Mouse (Mus musculus) CH12.LX (cell line): ENCODE data around the gene Fndc9. TPM values are rescaled to one million over a fixed set of nuclear protein-coding genes. Genes with fewer than 3 reads are reported as not detected.

ENCODE experiments used
- DNase-seq: peaks from one replicate; pipeline ENCODE4 v3.0.0-alpha.2; 2013; ENCODE audit errors: extremely low read depth
- H3K27ac ChIP-seq: 2 replicates; pipeline ENCODE4 v1.5.1; 2012; ENCODE audit warnings: low read depth, mild to moderate bottlenecking, control low read depth, moderate library complexity; ENCODE audit not compliant: insufficient read depth
- H3K27me3 ChIP-seq: replicated peaks from 2 replicates; pipeline ENCODE3; 2012; ENCODE audit warnings: inconsistent platforms
- H3K36me3 ChIP-seq, 2 experiments: replicated peaks in 1 of 2; 2 replicates each; pipeline versions ENCODE3 to v1.6.1; 2012; ENCODE audit warnings: inconsistent platforms in 1 of 2, low read length in 1 of 2, mild to moderate bottlenecking in 1 of 2, mixed read lengths in 1 of 2, moderate library complexity in 1 of 2; ENCODE audit not compliant: control insufficient read depth in 1 of 2, insufficient read depth in 1 of 2
- H3K4me1 ChIP-seq, 2 experiments: 2 replicates each; pipeline ENCODE4 v1.6.1; 2012; ENCODE audit warnings: inconsistent platforms in 1 of 2, moderate library complexity in 1 of 2; ENCODE audit not compliant: insufficient read depth in 2 of 2, control insufficient read depth in 1 of 2
- H3K4me2 ChIP-seq: 2 replicates; pipeline ENCODE4 v1.6.1; 2012; ENCODE audit warnings: low read depth, mild to moderate bottlenecking, control low read depth; ENCODE audit not compliant: poor library complexity, insufficient read depth, severe bottlenecking
- H3K4me3 ChIP-seq, 3 experiments: fragments of 150-350 bp in 1 of 3; sonication (generic) in 1 of 3; replicated peaks in 1 of 3; 2 replicates each; pipeline versions ENCODE3 to v1.5.1; 2011 to 2012; ENCODE audit warnings: low read depth in 2 of 3, low read length in 2 of 3, mild to moderate bottlenecking in 2 of 3, moderate library complexity in 2 of 3, control low read depth in 1 of 3, improper control_type of control experiment in 1 of 3, inconsistent platforms in 1 of 3, mixed read lengths in 1 of 3; ENCODE audit not compliant: poor library complexity in 1 of 3
- H3K79me2 ChIP-seq: replicated peaks from 2 replicates; pipeline ENCODE4 v1.6.1; 2012; ENCODE audit warnings: mild to moderate bottlenecking, moderate library complexity; ENCODE audit not compliant: control insufficient read depth, poor library complexity, insufficient read depth, severe bottlenecking; ENCODE audit errors: extremely low read depth
- H3K9ac ChIP-seq: 2 replicates; pipeline ENCODE4 v1.6.1; 2012; ENCODE audit warnings: low read depth, mild to moderate bottlenecking, control low read depth, moderate library complexity; ENCODE audit not compliant: insufficient read depth
- H3K9me3 ChIP-seq: replicated peaks from 2 replicates; pipeline ENCODE3; 2012; ENCODE audit warnings: low read length, inconsistent platforms, mixed read lengths
- CTCF ChIP-seq, 2 experiments: IDR thresholded peaks in 1 of 2; conservative IDR thresholded peaks in 1 of 2; 2 replicates each; pipeline ENCODE4 v1.5.1; 2011 to 2012; ENCODE audit warnings: low read depth in 2 of 2, low read length in 2 of 2, improper control_type of control experiment in 1 of 2, inconsistent platforms in 1 of 2, mild to moderate bottlenecking in 1 of 2, moderate library complexity in 1 of 2
- E2F4 ChIP-seq: IDR thresholded peaks from 2 replicates; pipeline ENCODE4 v1.6.1; 2011; ENCODE audit warnings: low read depth, low read length, improper control_type of control experiment; ENCODE audit not compliant: insufficient replicate concordance
- ELF1 ChIP-seq: IDR thresholded peaks from 2 replicates; pipeline ENCODE4 v1.6.1; 2014; ENCODE audit warnings: low read depth, mild to moderate bottlenecking, inconsistent platforms, low read length, improper control_type of control experiment
- IRF4 ChIP-seq: IDR thresholded peaks from 2 replicates; pipeline ENCODE4 v1.6.1; 2014; ENCODE audit warnings: low read depth, mild to moderate bottlenecking, inconsistent platforms, low read length, improper control_type of control experiment
- JUND ChIP-seq: conservative IDR thresholded peaks from 2 replicates; pipeline ENCODE4 v1.6.1; 2011; ENCODE audit warnings: low read depth, low read length, improper control_type of control experiment
- MXI1 ChIP-seq: IDR thresholded peaks from 2 replicates; pipeline ENCODE4 v1.6.1; 2011; ENCODE audit warnings: mild to moderate bottlenecking, low read depth, low read length, improper control_type of control experiment
- MYC ChIP-seq: IDR thresholded peaks from 2 replicates; pipeline ENCODE4 v1.6.1; 2011; ENCODE audit warnings: low read depth, mild to moderate bottlenecking, improper control_type of control experiment, low read length
- NRF1 ChIP-seq: IDR thresholded peaks from 2 replicates; pipeline ENCODE4 v1.6.1; 2014; ENCODE audit warnings: low read depth, mild to moderate bottlenecking, inconsistent platforms, low read length, improper control_type of control experiment, moderate library complexity
- PAX5 ChIP-seq: IDR thresholded peaks from 2 replicates; pipeline ENCODE4 v1.6.1; 2012; ENCODE audit warnings: low read length, inconsistent platforms, mixed read lengths
- RAD21 ChIP-seq: IDR thresholded peaks from 2 replicates; pipeline ENCODE4 v1.6.1; 2011; ENCODE audit warnings: low read depth, mild to moderate bottlenecking, low read length, improper control_type of control experiment, moderate library complexity
- SMC3 ChIP-seq: IDR thresholded peaks from 2 replicates; pipeline ENCODE4 v1.6.1; 2011; ENCODE audit warnings: low read depth, low read length, improper control_type of control experiment
- USF1 ChIP-seq: IDR thresholded peaks from 2 replicates; pipeline ENCODE4 v1.6.1; 2014; ENCODE audit warnings: low read depth, mild to moderate bottlenecking, inconsistent platforms, low read length, improper control_type of control experiment
- USF2 ChIP-seq: conservative IDR thresholded peaks from 2 replicates; pipeline ENCODE4 v1.6.1; 2011; ENCODE audit warnings: low read depth, low read length, improper control_type of control experiment
- ZC3H11A ChIP-seq: IDR thresholded peaks from 2 replicates; pipeline ENCODE4 v1.6.1; 2012; ENCODE audit warnings: low read depth, mild to moderate bottlenecking, inconsistent platforms, low read length, improper control_type of control experiment
- dilution Hi-C: fragments of 300-500 bp; cut with MboI; formaldehyde crosslinking; loops from 2 replicates; pipeline ENCODE4 v1.14.3; 2020; ENCODE audit warnings: low sequenced_read_pairs; ENCODE audit not compliant: extremely low pct_unique_long_range_greater_than_20kb, extremely low pct_ligation_motif_present
- in situ Hi-C: fragments of 300-500 bp; cut with MboI; formaldehyde crosslinking; loops from 3 replicates; pipeline ENCODE4 v1.14.3; 2019; ENCODE audit warnings: low sequenced_read_pairs, low pct_ligation_motif_present, low pct_unique_long_range_greater_than_20kb, mixed read lengths
- polyA plus RNA-seq: library from polyadenylated mRNA; unstranded; fragments of >175 nt; gene quantifications from 2 replicates; pipeline ENCODE4 v1.2.1, GENCODE M21; 2012; ENCODE audit warnings: low read depth; ENCODE audit not compliant: insufficient read length
- total RNA-seq, 2 experiments: library from RNA; depleted of rRNA; stranded (reverse); fragments of 300-350 nt in 1 of 2; fragments of >200 nt in 1 of 2; gene quantifications; 2 replicates each; pipeline ENCODE4 v1.2.3; 2012 to 2014

Gene Fndc9
- total and polyA plus RNA-seq, 3 experiments = 3.9 to 12.1 TPM; not detected in 1

DNA sequence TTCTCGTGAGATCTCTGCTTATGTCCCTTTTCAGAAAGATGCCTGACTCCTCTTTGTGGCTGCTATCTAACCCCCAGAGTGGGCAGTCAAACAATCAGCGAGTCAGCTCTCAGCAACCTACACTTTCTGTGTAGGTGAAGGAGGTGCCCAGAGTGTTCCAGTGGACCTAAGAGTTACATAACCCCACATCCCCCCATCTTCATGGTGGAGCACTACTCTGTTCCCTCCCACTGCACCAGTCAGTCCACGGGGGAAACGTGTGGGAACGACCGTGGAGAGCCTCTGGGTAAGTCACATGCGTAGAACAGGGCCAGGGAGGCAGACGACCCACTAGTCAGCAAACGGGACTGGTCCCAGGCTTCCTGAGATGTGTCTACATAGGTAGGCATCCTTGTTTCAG lies 16.0 kb upstream of the Fndc9 start:
- in situ Hi-C loops (loop anchor here (10.0 kb wide), 1 partner anchor 265 kb away; the partner anchor contains the start of gene Thg1l), dilution Hi-C loops (no loop called here)
- Histone ChIP-seq H3K4me3 (no peak overlapping the region), H3K4me1 (no peaks in the 10 kb centered on the region; a peak in 1 of 4 replicates), H3K9ac (no peak overlapping the region), H3K79me2 (no peaks in the 10 kb centered on the region), H3K9me3 (no peaks in the 10 kb centered on the region), H3K36me3 (peaks cover 96 to 100% of the 10 kb centered on the region in 2 experiments), H3K4me2 (no peak overlapping the region), H3K27ac (no peak overlapping the region), H3K27me3 (no peaks in the 10 kb centered on the region)
- no peak for DNase-seq
- no peak for TF ChIP-seq ZC3H11A

GRCm38 (mm10) chr11:46220211-46220610 lies 15.1 kb upstream of the Fndc9 start:
- TF ChIP-seq NRF1 (no peak), USF1 (no peak), ELF1 (no peak), SMC3 (no peak), MYC (no peak), PAX5 (no peak), E2F4 (no peak), JUND (no peak)
- Histone ChIP-seq H3K9ac (no peak overlapping the region), H3K4me1 (no peaks in the 10 kb centered on the region), H3K4me3 (no peak overlapping the region), H3K79me2 (no peaks in the 10 kb centered on the region), H3K4me2 (no peak overlapping the region), H3K27me3 (no peaks in the 10 kb centered on the region), H3K36me3 (peaks cover 96 to 100% of the 10 kb centered on the region in 2 experiments), H3K9me3 (no peaks in the 10 kb centered on the region), H3K27ac (no peak overlapping the region)
- DNase-seq = no peak
- in situ Hi-C loops (no loop called here), dilution Hi-C loops (no loop called here)

GRCm38 (mm10) chr11:46223575-46223974 lies 11.8 kb upstream of the Fndc9 start:
- no peak overlapping the region for H3K4me2 ChIP-seq
- H3K79me2 ChIP-seq = no peaks in the 10 kb centered on the region
- no peaks in the 10 kb centered on the region for H3K4me1 ChIP-seq
- H3K4me3 ChIP-seq = no peak overlapping the region
- no peak for DNase-seq
- TF ChIP-seq IRF4 (no peak), USF1 (no peak), USF2 (no peak), RAD21 (no peak; the same call in 1 of the 2 replicates), MXI1 (no peak), CTCF (conservative IDR thresholded peaks at IDR 0.05 in 1 of 2, IDR thresholded peaks at IDR 0.05 in 1 of 2; ENCODE audit: low read depth in 2 of 2, low read length in 2 of 2) (peak; percentile 52 to 61)
- peaks cover 97 to 100% of the 10 kb centered on the region in 2 experiments for H3K36me3 ChIP-seq
- H3K9me3 ChIP-seq = no peaks in the 10 kb centered on the region
- H3K27me3 ChIP-seq = no peaks in the 10 kb centered on the region
- H3K27ac ChIP-seq = no peak overlapping the region
- dilution Hi-C loops = no loop called here
- H3K9ac ChIP-seq = no peak overlapping the region
- in situ Hi-C loops = no loop called here
